Mouse (Mus musculus) heart, adult 2 months (tissue): Measurements from ENCODE around the gene Sox2. TPM values are rescaled to one million over a fixed set of nuclear protein-coding genes. Genes with fewer than 3 reads are reported as not detected.

Source experiments
- DNase-seq, 2 experiments: peaks; one replicate each; pipeline ENCODE4 v3.0.0; 2021
- H3K27ac ChIP-seq: fragments of 200-600 bp; 2 replicates; pipeline ENCODE4 v1.8.1; 2022
- H3K27me3 ChIP-seq: fragments of 200-500 bp; 2 replicates; pipeline ENCODE4 v1.6.1; 2012; ENCODE audit warnings: mild to moderate bottlenecking, low read length, inconsistent platforms, mixed read lengths; ENCODE audit not compliant: control insufficient read depth, insufficient read depth
- H3K36me3 ChIP-seq: fragments of 200-500 bp; 2 replicates; pipeline ENCODE4 v1.6.1; 2012; ENCODE audit warnings: low read length, inconsistent platforms; ENCODE audit not compliant: control insufficient read depth, insufficient read depth
- H3K4me1 ChIP-seq: fragments of 200-500 bp; 2 replicates; pipeline ENCODE4 v1.6.1; 2011; ENCODE audit warnings: low read length; ENCODE audit not compliant: control insufficient read depth, insufficient read depth
- H3K4me3 ChIP-seq: fragments of 200-600 bp; 2 replicates; pipeline ENCODE4 v1.8.1; 2022
- H3K79me2 ChIP-seq: fragments of 200-500 bp; replicated peaks from 2 replicates; pipeline ENCODE4 v1.6.1; 2012; ENCODE audit warnings: mild to moderate bottlenecking, inconsistent platforms, low read length, moderate library complexity, mixed read lengths; ENCODE audit not compliant: control insufficient read depth, insufficient read depth
- H3K9ac ChIP-seq: fragments of 200-500 bp; 2 replicates; pipeline ENCODE4 v1.6.1; 2012; ENCODE audit warnings: low read depth, mild to moderate bottlenecking, control low read depth, inconsistent platforms, low read length, mixed read lengths
- CTCF ChIP-seq: fragments of 200-600 bp; IDR thresholded peaks from 2 replicates; pipeline ENCODE4 v1.8.1; 2022; ENCODE audit warnings: antibody characterized with exemption, mild to moderate bottlenecking, moderate library complexity
- EP300 ChIP-seq: fragments of 200-500 bp; IDR thresholded peaks from 2 replicates; pipeline ENCODE4 v1.6.1; 2011; ENCODE audit warnings: low read depth, low read length, control low read depth; ENCODE audit not compliant: insufficient read depth
- POLR2A ChIP-seq: fragments of 200-500 bp; IDR thresholded peaks from 2 replicates; pipeline ENCODE4 v1.6.1; 2011; ENCODE audit warnings: mild to moderate bottlenecking, low read depth, low read length, control low read depth; ENCODE audit not compliant: insufficient read depth
- whole genome bisulfite sequencing: fragments of 180-500 bp; shearing (Covaris S2); methylation state at CpG from one replicate; pipeline ENCODE4 v1.1.7; 2018; 5-methylcytosine and 5-hydroxymethylcytosine counted together
- intact Hi-C: fragments of 180-260 bp; cut with DNase I; formaldehyde crosslinking; loops from one replicate; pipeline ENCODE4 v1.15.1; 2025
- polyA plus RNA-seq: library from polyadenylated mRNA; depleted of rRNA; stranded (reverse); fragments of >200 nt; gene quantifications from 2 replicates; pipeline ENCODE4 v1.2.3, GENCODE M21; 2012
- total RNA-seq, 2 experiments: library from RNA; stranded (reverse); gene quantifications; 2 replicates each; pipeline ENCODE4 v1.2.3; 2021

The Sox2 gene
- total and polyA plus RNA-seq, 3 experiments: 0.66 TPM; not detected in 2

GRCm38 (mm10) chr3:34651486-34652170 lies 1.4 kb downstream of the Sox2 start:
- Histone ChIP-seq H3K36me3 (no peaks in the 10 kb centered on the region; the same call in 1 of the 2 replicates), H3K27ac (no peak overlapping the region), H3K27me3 (peaks cover 29% of the 10 kb centered on the region), H3K4me3 (no peak overlapping the region), H3K9ac (no peak overlapping the region), H3K4me1 (no peaks in the 10 kb centered on the region), H3K79me2 (no peaks in the 10 kb centered on the region)
- DNase-seq: no peak
- no peak for TF ChIP-seq POLR2A
- TF ChIP-seq EP300: no peak
- no peak for TF ChIP-seq CTCF
- intact Hi-C loops: no loop called here
- 8% methylated on average over 26 of the region's 26 CpGs for WGBS

DNA sequence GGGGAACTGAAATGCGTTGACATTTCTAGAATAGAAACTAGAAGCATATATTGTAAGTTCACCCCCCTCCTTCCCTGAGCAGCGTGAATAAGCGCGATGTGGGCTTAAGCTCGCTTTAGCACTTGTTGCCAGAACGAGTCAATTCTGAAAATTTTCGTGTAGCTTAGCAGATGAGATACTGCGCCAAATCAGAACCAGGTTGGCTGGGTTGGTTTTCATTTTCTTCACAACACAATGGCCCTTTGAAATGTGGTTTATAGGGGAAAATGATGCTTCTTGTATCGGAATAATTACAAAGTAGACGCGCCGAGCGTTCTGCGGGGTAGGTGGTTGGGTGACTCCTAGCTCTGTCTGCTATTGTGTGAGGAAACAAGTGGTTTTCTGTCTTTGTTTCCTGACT lies 2.4 kb downstream of the Sox2 start:
- Histone ChIP-seq H3K36me3 (no peaks in the 10 kb centered on the region; the same call in 1 of the 2 replicates), H3K27me3 (peaks cover 35% of the 10 kb centered on the region), H3K4me1 (no peaks in the 10 kb centered on the region), H3K27ac (no peak overlapping the region), H3K4me3 (no peak overlapping the region), H3K79me2 (no peaks in the 10 kb centered on the region), H3K9ac (no peak overlapping the region)
- no peak for DNase-seq
- TF ChIP-seq EP300 (no peak), CTCF (no peak), POLR2A (no peak)
- intact Hi-C loops: no loop called here
- WGBS: 7% methylated on average over 14 of the region's 14 CpGs

- WGBS: 9% methylated on average over 26 of the region's 26 CpGs
- Histone ChIP-seq H3K27ac (no peak overlapping the region), H3K4me1 (no peaks in the 10 kb centered on the region), H3K4me3 (no peak overlapping the region), H3K9ac (no peak overlapping the region), H3K36me3 (no peaks in the 10 kb centered on the region; the same call in 1 of the 2 replicates), H3K79me2 (no peaks in the 10 kb centered on the region), H3K27me3 (peaks cover 36% of the 10 kb centered on the region)
- intact Hi-C loops: no loop called here
- DNase-seq: no peak
- TF ChIP-seq POLR2A: no peak
These were observed 3.2 kb downstream of the Sox2 start for GRCm38 (mm10) chr3:34653235-34653976.

- H3K27ac ChIP-seq: no peak overlapping the region
- H3K4me3 ChIP-seq: no peak overlapping the region
- intact Hi-C loops: no loop called here
- WGBS: 7% methylated on average over 9 of the region's 9 CpGs
- TF ChIP-seq CTCF: no peak
- H3K9ac ChIP-seq: no peak overlapping the region
- no peak for DNase-seq
- H3K4me1 ChIP-seq: no peaks in the 10 kb centered on the region
- peaks cover 35% of the 10 kb centered on the region for H3K27me3 ChIP-seq
- H3K79me2 ChIP-seq: no peaks in the 10 kb centered on the region
- no peaks in the 10 kb centered on the region; the same call in 1 of the 2 replicates for H3K36me3 ChIP-seq
These were observed 3.8 kb downstream of the Sox2 start for GRCm38 (mm10) chr3:34653977-34654500.

DNA sequence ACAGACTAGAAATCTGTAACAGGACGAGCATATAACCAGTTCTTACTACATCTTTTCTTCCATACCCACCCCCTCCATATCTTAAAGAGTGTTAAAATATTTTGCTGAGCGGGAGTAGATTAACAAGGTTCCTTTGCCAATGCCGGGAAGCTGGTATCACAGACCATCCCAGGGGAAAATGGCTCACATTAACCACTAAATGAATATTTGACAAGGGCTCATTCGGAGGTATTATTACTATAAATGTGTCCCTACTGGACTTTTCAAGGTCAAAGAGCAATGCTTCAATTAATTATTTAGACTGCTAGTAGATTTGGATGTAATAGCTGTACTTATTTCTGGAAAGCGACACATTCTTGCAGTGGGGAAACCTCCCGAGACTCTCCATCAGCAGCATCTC lies 4.6 kb downstream of the Sox2 start:
- WGBS: 32% methylated on average over 6 of the region's 6 CpGs
- no peak for TF ChIP-seq EP300
- TF ChIP-seq CTCF: no peak
- TF ChIP-seq POLR2A: no peak
- intact Hi-C loops: no loop called here
- H3K79me2 ChIP-seq: no peaks in the 10 kb centered on the region
- no peak overlapping the region for H3K4me3 ChIP-seq
- H3K9ac ChIP-seq: no peak overlapping the region
- DNase-seq: no peak
- no peaks in the 10 kb centered on the region; the same call in 1 of the 2 replicates for H3K36me3 ChIP-seq
- no peaks in the 10 kb centered on the region for H3K4me1 ChIP-seq
- peaks cover 31% of the 10 kb centered on the region for H3K27me3 ChIP-seq
- no peak overlapping the region for H3K27ac ChIP-seq
